Mouse (Mus musculus): ENCODE measurements around the gene Cadm1. TPM values are rescaled to one million over a fixed set of nuclear protein-coding genes. Genes with fewer than 3 reads are reported as not detected.

Gene Cadm1
- polyA plus RNA-seq, 1 experiment from 2014 or later = 82.9 TPM

DNA sequence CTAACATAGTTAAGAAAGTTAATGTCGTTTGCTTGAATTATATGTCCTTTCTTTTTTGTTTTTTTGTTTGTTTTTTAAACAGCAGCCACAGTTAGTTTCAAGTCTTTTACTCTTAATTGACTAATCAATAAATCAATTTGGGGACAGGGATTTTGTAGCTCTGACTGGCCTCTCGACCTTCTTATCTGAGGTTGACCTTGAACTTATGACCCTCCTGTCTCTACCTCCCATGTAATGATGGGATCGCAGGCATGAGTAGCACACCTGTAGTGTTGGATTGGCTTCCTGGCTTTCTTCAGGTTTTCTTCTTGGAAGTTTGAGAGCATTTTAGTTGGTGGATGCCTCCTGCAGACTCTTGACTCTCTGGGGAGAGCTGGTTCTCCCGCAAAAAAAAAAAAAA is 53.3 kb downstream of the Cadm1 start:
- no peak for ATAC-seq (ENCODE audit: borderline replicate concordance, extremely low read depth, low FRiP score, low TSS enrichment)
- WGBS = 66% methylated on average over 4 of the region's 4 CpGs
- H3K36me3 ChIP-seq = no peaks in the 10 kb centered on the region

DNA sequence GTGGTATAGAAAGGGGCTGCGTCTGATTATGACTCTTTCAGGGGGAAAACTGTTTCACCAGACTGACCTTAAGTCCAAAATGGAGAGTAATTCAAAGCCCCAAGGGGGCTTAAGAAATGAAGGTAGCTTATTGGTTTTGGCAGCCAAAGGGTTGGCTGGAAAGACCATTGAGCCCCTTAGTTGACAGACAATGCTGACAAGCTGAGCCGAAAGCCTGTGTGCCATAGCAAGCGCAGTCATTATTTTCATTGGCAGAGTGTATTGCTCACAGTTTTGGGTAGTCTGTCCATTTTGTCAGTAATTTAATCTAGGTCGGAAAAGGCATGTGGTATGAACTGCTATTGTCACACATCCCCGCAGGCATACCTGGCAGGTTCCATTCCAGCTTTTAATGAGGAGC is 56.2 kb downstream of the Cadm1 start:
- Histone ChIP-seq H3K4me2 (no peak overlapping the region), H3K27ac (no peak overlapping the region), H3K4me1 (peaks cover 34% of the 10 kb centered on the region), H3K27me3 (no peaks in the 10 kb centered on the region), H3K4me3 (no peak overlapping the region), H3K9me3 (no peaks in the 10 kb centered on the region), H3K9ac (no peak overlapping the region), H3K36me3 (no peaks in the 10 kb centered on the region)
- ATAC-seq (ENCODE audit: borderline replicate concordance, extremely low read depth, low FRiP score, low TSS enrichment) = no peak
- 84% methylated on average over 5 of the region's 5 CpGs for WGBS

More for the DNA sequence above, 53.3 kb downstream of the Cadm1 start:
- Histone ChIP-seq H3K4me1 (peaks cover 29% of the 10 kb centered on the region), H3K27me3 (no peaks in the 10 kb centered on the region), H3K9ac (no peak overlapping the region), H3K4me2 (no peak overlapping the region), H3K27ac (no peak overlapping the region), H3K4me3 (no peak overlapping the region), H3K9me3 (no peaks in the 10 kb centered on the region)

DNA sequence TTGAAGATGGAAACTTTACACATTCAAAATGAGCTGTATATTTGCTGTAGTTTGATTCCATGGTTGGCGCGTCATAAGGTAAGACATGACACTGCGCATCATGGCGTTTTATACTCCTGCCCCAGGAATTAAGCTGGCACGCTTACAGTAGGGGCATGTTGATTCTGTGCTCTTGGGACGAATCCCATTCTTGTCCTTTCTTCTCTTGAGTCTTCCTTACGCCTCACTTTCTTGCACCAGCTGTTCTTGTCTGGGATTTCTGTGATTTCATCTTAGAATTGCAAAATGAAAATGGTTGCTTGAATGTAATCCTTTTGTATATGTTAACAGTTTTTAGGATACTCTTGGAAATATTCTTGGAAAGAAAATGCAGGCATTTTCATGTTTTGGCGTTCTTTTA is 56.9 kb downstream of the Cadm1 start:
- WGBS = 83% methylated on average over 8 of the region's 8 CpGs
- ATAC-seq (ENCODE audit: borderline replicate concordance, extremely low read depth, low FRiP score, low TSS enrichment) = no peak

DNA sequence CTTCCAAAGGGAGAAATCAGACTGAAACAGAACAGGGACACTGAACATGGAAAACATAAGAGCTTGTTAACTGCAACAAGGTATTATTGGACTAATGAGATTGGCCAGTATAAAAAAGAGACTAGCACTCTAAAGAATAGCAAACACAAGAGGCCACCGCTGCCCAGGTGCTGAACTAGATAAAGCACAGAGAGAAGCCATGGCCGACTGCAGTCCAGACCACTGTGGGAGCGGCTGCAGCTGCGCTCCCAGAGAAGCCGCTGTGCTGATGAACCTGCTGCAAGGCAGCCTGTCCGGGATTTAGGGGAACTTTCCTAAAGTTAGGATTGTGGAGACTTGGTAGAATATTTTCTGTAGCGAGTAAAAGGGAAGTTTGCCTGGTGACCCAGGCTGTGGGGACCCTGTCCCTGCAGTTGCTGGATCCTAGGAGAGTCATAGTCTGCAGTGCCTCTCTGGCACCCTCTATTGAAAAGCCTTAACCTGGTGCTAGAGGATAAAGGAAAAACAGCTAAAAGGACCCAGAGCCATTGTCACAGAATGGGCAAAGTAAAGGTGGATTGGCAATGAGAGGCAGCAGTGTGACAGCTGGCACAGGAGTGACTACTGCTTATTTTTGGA is 57.7 kb downstream of the Cadm1 start:
- H3K27ac ChIP-seq = no peak overlapping the region
- no peak overlapping the region for H3K4me3 ChIP-seq
- H3K4me2 ChIP-seq = peak overlapping the region; percentile 23
- no peak for ATAC-seq (ENCODE audit: borderline replicate concordance, extremely low read depth, low FRiP score, low TSS enrichment)
- WGBS = 46% methylated on average over 7 of the region's 7 CpGs
- no peaks in the 10 kb centered on the region for H3K36me3 ChIP-seq
- H3K9ac ChIP-seq = no peak overlapping the region
- no peaks in the 10 kb centered on the region for H3K9me3 ChIP-seq
- peaks cover 21% of the 10 kb centered on the region for H3K4me1 ChIP-seq
- H3K27me3 ChIP-seq = no peaks in the 10 kb centered on the region

More for the DNA sequence above, 56.9 kb downstream of the Cadm1 start:
- H3K4me1 ChIP-seq = peaks cover 29% of the 10 kb centered on the region
- no peaks in the 10 kb centered on the region for H3K27me3 ChIP-seq
- no peaks in the 10 kb centered on the region for H3K36me3 ChIP-seq
- H3K9ac ChIP-seq = no peak overlapping the region
- no peak overlapping the region for H3K27ac ChIP-seq
- H3K9me3 ChIP-seq = no peaks in the 10 kb centered on the region
- H3K4me3 ChIP-seq = no peak overlapping the region
- H3K4me2 ChIP-seq = no peak overlapping the region

DNA sequence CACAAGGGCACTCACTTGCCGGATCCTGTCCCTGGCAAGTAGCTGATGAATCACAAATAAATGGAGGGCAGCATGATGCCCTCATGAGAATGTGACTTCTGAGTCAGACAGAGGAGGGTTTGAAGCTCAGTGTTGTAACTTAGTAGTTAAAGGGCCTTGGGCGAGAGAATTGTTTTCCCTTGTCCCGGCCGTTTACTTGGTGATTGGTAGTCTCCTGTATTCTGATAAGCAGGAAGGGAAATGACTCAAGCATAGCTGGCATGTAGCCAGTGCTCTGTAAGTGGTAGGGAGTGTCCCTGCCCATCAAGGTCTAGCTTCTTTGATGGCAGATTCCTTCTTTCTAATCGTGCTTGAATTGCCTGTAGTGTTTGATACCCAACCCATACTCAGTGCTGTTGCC is 59.9 kb downstream of the Cadm1 start:
- H3K9ac ChIP-seq = no peak overlapping the region
- no peaks in the 10 kb centered on the region for H3K36me3 ChIP-seq
- no peak overlapping the region for H3K4me3 ChIP-seq
- no peaks in the 10 kb centered on the region for H3K27me3 ChIP-seq
- no peak overlapping the region for H3K27ac ChIP-seq
- 0 out of 2 replicates have a peak, but pooled peaks have one; percentile 42 for ATAC-seq (ENCODE audit: borderline replicate concordance, extremely low read depth, low FRiP score, low TSS enrichment)
- H3K9me3 ChIP-seq = no peaks in the 10 kb centered on the region
- peaks cover 17% of the 10 kb centered on the region for H3K4me1 ChIP-seq
- H3K4me2 ChIP-seq = no peak overlapping the region
- WGBS = 27% methylated on average over 5 of the region's 5 CpGs

DNA sequence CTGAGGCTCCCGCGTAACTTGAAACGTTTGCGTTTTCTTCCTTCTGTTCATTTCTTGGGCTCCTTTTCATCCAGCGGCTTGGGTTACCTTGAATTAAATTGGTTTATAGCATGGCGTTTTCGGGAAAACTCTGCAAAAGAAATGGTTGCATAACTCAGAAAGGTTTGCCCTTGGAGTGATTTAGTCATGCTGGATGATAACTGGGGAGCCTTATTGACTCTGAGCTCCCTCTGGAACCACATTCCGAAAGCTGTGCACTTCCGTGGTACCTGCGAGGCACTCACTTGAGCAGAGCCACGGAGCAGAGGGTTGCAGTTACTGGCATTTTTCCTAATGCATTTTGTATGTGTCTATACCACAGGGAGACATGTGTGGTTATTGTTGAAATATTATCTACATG is 71.6 kb downstream of the Cadm1 start:
- no peak for ATAC-seq (ENCODE audit: borderline replicate concordance, extremely low read depth, low FRiP score, low TSS enrichment)
- Histone ChIP-seq H3K4me2 (no peak overlapping the region), H3K4me3 (no peak overlapping the region), H3K27me3 (no peaks in the 10 kb centered on the region), H3K27ac (no peak overlapping the region), H3K36me3 (no peaks in the 10 kb centered on the region), H3K4me1 (peaks cover 9% of the 10 kb centered on the region; the same call in 1 of the 2 replicates), H3K9me3 (no peaks in the 10 kb centered on the region), H3K9ac (no peak overlapping the region)
- WGBS = 83% methylated on average over 11 of the region's 11 CpGs

DNA sequence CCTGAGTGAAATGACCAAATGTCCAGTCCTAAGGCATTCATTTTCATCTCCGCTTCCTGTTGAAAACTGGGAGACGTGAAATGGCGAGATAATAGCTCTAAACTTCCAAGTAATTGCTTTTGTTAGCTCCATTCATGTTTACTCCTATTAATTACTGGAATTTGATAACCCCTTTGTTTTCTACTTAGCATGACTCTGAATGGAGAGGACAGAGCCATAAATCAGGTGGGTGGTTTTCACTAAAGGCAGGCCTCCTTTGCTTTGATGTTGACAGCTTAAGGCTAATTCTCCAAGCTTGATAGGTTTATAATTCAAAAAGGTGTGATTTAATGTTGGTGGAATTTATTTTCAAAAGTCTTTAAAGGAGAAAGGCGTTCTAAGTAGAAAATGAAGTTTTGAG is 74.0 kb downstream of the Cadm1 start:
- Histone ChIP-seq H3K9ac (no peak overlapping the region), H3K4me1 (peaks cover 9% of the 10 kb centered on the region), H3K4me2 (no peak overlapping the region), H3K4me3 (no peak overlapping the region), H3K27me3 (no peaks in the 10 kb centered on the region), H3K36me3 (no peaks in the 10 kb centered on the region), H3K27ac (no peak overlapping the region), H3K9me3 (no peaks in the 10 kb centered on the region)
- 63% methylated on average over 4 of the region's 4 CpGs for WGBS
- ATAC-seq (ENCODE audit: borderline replicate concordance, extremely low read depth, low FRiP score, low TSS enrichment) = no peak

DNA sequence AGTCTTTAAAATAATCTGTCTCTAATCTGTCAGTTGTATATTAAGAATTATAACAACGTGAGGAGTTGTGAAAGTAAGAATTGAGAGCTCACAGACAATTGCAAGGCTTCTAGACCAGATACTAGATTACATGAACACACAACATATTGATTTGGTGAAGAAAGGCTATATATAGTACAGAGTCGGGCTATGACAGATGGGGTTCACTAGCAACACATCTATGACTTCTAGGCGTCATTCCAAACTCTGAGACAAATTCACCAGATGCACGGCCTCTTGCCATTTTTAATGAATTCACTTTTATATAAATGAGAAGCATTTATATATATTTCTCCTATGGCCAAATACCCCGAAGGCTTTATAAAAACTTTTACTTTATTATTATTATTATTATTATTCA is 75.7 kb downstream of the Cadm1 start:
- Histone ChIP-seq H3K9me3 (no peaks in the 10 kb centered on the region), H3K27ac (no peak overlapping the region), H3K4me3 (no peak overlapping the region), H3K36me3 (no peaks in the 10 kb centered on the region), H3K9ac (no peak overlapping the region), H3K4me2 (no peak overlapping the region), H3K27me3 (no peaks in the 10 kb centered on the region), H3K4me1 (peaks cover 9% of the 10 kb centered on the region)
- 50% methylated on average over 5 of the region's 5 CpGs for WGBS
- no peak for ATAC-seq (ENCODE audit: borderline replicate concordance, extremely low read depth, low FRiP score, low TSS enrichment)

DNA sequence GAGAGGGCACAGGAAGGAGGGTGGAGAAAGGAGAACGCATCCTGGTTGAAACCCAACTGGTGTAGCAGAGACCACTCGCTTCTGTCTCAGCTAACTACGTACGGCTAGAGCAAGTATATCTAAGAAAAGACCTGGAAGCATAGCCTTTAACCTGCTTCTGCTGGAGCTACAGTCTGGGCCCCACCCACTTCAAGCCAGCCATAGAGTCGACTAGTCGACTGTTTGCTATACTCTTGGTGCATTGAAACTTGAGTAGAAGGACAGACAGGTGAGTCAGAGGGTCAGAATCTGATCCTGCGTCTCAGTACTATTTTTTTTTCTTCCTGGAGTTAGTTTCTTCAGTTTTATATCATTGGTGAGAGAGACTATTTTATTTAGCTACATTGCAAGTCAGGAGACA is 78.5 kb downstream of the Cadm1 start:
- Histone ChIP-seq H3K4me3 (no peak overlapping the region), H3K4me2 (no peak overlapping the region), H3K9ac (no peak overlapping the region), H3K9me3 (no peaks in the 10 kb centered on the region), H3K27ac (peak overlapping the region; percentile 31; the same call in 1 of the 2 replicates), H3K36me3 (no peaks in the 10 kb centered on the region), H3K27me3 (no peaks in the 10 kb centered on the region), H3K4me1 (peaks cover 18% of the 10 kb centered on the region)
- ATAC-seq (ENCODE audit: borderline replicate concordance, extremely low read depth, low FRiP score, low TSS enrichment) = peak; percentile 57; the same call in 1 of the 2 replicates
- 48% methylated on average over 7 of the region's 7 CpGs for whole genome bisulfite sequencing

DNA sequence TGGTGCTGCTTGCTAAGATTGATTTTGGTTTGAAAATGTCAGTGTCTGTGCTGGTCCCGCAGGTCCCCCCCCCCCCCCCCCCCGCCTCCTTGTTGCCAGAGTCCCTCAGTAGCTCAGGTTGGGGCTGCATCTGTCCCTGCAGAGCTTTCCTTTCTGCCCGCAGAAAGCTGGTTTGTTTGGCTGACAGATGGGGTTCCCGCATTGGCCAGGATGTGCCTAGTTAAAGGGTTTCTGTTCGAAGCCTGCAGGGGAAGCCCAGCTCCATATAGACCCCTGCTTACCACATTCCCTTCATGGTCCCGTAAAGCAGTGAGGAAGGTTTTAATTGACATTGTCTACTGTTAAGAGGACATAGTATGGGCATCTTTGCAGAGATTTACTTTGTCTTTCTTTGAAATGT is 78.9 kb downstream of the Cadm1 start:
- Histone ChIP-seq H3K36me3 (no peaks in the 10 kb centered on the region), H3K9me3 (no peaks in the 10 kb centered on the region), H3K4me3 (no peak overlapping the region), H3K4me2 (no peak overlapping the region), H3K27ac (no peak overlapping the region), H3K27me3 (no peaks in the 10 kb centered on the region), H3K9ac (no peak overlapping the region), H3K4me1 (peaks cover 23% of the 10 kb centered on the region)
- WGBS = 44% methylated on average over 5 of the region's 6 CpGs
- ATAC-seq (ENCODE audit: borderline replicate concordance, extremely low read depth, low FRiP score, low TSS enrichment) = no peak

DNA sequence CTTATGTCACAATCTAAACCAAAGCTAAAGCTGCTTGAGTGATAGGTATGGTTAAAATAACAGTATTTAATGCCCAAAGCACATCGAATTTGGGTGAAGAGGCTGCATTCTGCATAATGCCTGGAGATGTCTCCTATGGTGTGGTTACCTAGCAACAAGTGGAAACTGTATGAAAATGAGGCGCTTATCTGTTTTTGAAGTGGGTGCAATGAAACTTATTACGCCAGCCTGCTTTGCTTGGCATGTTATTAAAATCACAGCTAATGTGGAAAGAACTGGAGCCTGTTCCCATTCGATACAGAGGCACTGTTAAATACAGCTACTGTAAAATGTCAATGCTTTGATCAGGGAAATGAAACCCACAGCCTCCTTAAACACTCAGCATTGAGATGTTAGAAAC is 79.5 kb downstream of the Cadm1 start:
- Histone ChIP-seq H3K9me3 (no peaks in the 10 kb centered on the region), H3K4me1 (peaks cover 23% of the 10 kb centered on the region), H3K9ac (no peak overlapping the region), H3K4me2 (no peak overlapping the region), H3K36me3 (no peaks in the 10 kb centered on the region), H3K4me3 (no peak overlapping the region), H3K27ac (no peak overlapping the region), H3K27me3 (no peaks in the 10 kb centered on the region; the same call in 1 of the 2 replicates)
- ATAC-seq (ENCODE audit: borderline replicate concordance, extremely low read depth, low FRiP score, low TSS enrichment) = no peak
- 71% methylated on average over 4 of the region's 4 CpGs for WGBS

DNA sequence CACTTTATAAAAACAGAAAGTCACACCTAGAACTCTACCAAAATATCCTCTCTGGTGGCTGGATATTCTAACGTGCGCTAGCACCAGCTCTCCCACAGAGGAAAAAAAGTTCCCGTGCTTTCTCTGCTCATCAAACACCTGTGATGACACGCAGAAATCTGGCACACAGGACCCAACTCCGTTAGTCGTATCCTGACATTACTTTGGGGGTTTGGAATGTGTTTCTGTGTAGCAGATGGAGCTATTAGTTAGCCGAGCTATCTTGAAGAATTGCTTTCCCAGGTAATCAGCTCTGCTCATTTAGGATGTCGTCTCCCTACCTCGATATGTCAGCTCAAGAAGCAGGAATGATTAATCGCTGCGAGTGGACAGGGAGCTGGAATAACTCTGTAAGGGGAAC is 80.3 kb downstream of the Cadm1 start:
- no peak overlapping the region for H3K27ac ChIP-seq
- H3K4me3 ChIP-seq = no peak overlapping the region
- peaks cover 26% of the 10 kb centered on the region for H3K4me1 ChIP-seq
- no peak for ATAC-seq (ENCODE audit: borderline replicate concordance, extremely low read depth, low FRiP score, low TSS enrichment)
- no peak overlapping the region for H3K4me2 ChIP-seq
- H3K9ac ChIP-seq = no peak overlapping the region
- no peaks in the 10 kb centered on the region; the same call in 1 of the 2 replicates for H3K27me3 ChIP-seq
- H3K9me3 ChIP-seq = no peaks in the 10 kb centered on the region
- WGBS = 60% methylated on average over 11 of the region's 11 CpGs
- no peaks in the 10 kb centered on the region for H3K36me3 ChIP-seq
